Mouse (Mus musculus) liver, adult 2 months (tissue): ENCODE measurements at regions not wholly inside any gene's neighbourhood (a gene's known extent, or its start where the extent isn't known, plus 50 kb on each side); places are given as distances from the start of the nearest gene placed in this dataset.

Experiments
- DNase-seq: peaks from one replicate; pipeline ENCODE4 v3.0.0-alpha.2; 2011; ENCODE audit warnings: low read depth, low spot score; ENCODE audit errors: extremely low read depth
- H3K27ac ChIP-seq: fragments of 200-500 bp; replicated peaks from 2 replicates; pipeline ENCODE4 v1.5.1; 2012; ENCODE audit warnings: low read depth, mild to moderate bottlenecking, control low read depth, inconsistent platforms, low read length; ENCODE audit not compliant: insufficient read depth
- H3K27me3 ChIP-seq: fragments of 200-500 bp; 2 replicates; pipeline ENCODE4 v1.6.1; 2012; ENCODE audit warnings: mild to moderate bottlenecking, moderate library complexity, low read length, inconsistent platforms; ENCODE audit not compliant: control insufficient read depth, insufficient read depth
- H3K36me3 ChIP-seq: fragments of 200-500 bp; 2 replicates; pipeline ENCODE4 v1.6.1; 2012; ENCODE audit warnings: low read length, inconsistent platforms; ENCODE audit not compliant: control insufficient read depth, insufficient read depth
- H3K4me1 ChIP-seq: fragments of 200-500 bp; 2 replicates; pipeline ENCODE4 v1.6.1; 2011; ENCODE audit warnings: low read length; ENCODE audit not compliant: control insufficient read depth, insufficient read depth
- H3K4me3 ChIP-seq: fragments of 200-500 bp; 2 replicates; pipeline ENCODE4 v1.5.1; 2011; ENCODE audit warnings: low read depth, mild to moderate bottlenecking, control low read depth, low read length, moderate library complexity; ENCODE audit not compliant: insufficient read depth
- H3K79me2 ChIP-seq: fragments of 200-500 bp; 2 replicates; pipeline ENCODE4 v1.6.1; 2012; ENCODE audit warnings: inconsistent platforms, mild to moderate bottlenecking, low read length, moderate library complexity; ENCODE audit not compliant: control insufficient read depth, insufficient read depth
- H3K9ac ChIP-seq: fragments of 200-500 bp; 2 replicates; pipeline ENCODE4 v1.6.1; 2012; ENCODE audit warnings: low read depth, mild to moderate bottlenecking, control low read depth, inconsistent platforms, low read length
- CTCF ChIP-seq: fragments of 200-500 bp; IDR thresholded peaks from 2 replicates; pipeline ENCODE4 v1.5.1; 2011; ENCODE audit warnings: low read depth, low read length, control low read depth
- POLR2A ChIP-seq: fragments of 200-500 bp; IDR thresholded peaks from 2 replicates; pipeline ENCODE4 v1.6.1; 2011; ENCODE audit warnings: low read length, control low read depth; ENCODE audit not compliant: insufficient read depth; ENCODE audit errors: extremely low read depth
- WGBS: fragments of 180-500 bp; shearing (Covaris S2); methylation state at CpG from one replicate; pipeline ENCODE4 v1.1.7; 2018; 5-methylcytosine and 5-hydroxymethylcytosine counted together

DNA sequence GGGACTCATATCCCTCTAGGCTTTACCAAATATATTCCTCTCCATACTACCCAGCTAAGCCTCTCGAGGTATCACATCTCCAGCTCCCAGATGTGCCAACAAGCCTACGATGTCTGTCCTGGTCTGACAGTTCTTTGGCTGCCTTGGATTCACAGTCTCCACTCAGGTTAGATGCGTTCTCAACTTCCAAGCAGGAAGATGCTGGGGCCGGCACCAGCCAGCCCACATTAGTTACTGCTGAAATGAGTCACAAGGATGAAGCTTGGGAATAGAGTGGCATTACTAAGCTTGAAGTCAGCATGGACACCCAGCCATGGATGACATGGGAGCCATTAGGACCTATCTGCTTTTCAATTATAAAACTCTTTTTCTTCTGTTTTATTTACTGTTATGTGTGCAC, 267.6 kb upstream of the Klf3 start:
- Histone ChIP-seq H3K9ac (no peak overlapping the region), H3K27me3 (no peaks in the 10 kb centered on the region), H3K36me3 (no peaks in the 10 kb centered on the region), H3K79me2 (no peaks in the 10 kb centered on the region), H3K27ac (no peak overlapping the region), H3K4me1 (peaks cover 5% of the 10 kb centered on the region), H3K4me3 (no peak overlapping the region)
- TF ChIP-seq CTCF (no peak), POLR2A (no peak)
- DNase-seq, result no peak
- WGBS, result 97% methylated on average over 4 of the region's 4 CpGs

DNA sequence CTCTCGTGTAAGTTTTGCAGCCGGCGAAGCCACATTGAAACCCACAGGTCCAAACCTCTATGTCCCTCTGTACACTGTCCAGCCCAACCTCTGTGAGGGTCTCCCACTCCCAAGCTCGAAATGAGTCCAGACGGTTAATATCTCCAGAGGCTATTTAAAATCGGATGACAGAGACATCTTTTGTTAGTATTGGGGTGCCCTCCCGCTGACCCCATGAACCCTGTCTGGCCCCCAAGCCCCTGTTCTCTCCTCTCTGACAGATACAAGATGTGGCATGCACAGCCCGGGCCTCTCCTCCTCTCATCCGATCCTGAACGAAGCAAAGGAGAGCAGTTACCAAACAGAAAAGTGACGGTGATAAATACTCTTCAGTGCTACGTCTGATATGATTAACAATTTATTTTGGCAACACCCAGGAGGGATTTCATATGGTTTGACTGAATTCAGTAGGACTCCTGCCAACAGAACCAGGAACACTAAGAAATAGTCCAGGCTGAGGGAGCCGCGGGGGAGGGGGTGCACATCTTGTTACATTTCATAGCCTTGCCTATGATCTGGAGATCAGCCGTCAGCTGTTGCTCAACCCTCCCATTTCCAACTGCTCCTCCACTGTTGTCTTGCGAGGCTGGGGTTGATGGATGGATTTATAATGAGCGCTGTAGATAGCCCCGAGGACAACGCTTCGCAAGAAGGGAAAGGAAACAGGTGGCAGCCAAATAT, 266.6 kb upstream of the Klf3 start:
- 81% methylated on average over 20 of the region's 20 CpGs for WGBS
- Histone ChIP-seq H3K9ac (no peak overlapping the region), H3K4me3 (no peak overlapping the region), H3K27ac (no peak overlapping the region), H3K36me3 (no peaks in the 10 kb centered on the region), H3K27me3 (no peaks in the 10 kb centered on the region), H3K79me2 (no peaks in the 10 kb centered on the region), H3K4me1 (peaks cover 5% of the 10 kb centered on the region)
- DNase-seq, result no peak
- TF ChIP-seq POLR2A (no peak), CTCF (no peak)

DNA sequence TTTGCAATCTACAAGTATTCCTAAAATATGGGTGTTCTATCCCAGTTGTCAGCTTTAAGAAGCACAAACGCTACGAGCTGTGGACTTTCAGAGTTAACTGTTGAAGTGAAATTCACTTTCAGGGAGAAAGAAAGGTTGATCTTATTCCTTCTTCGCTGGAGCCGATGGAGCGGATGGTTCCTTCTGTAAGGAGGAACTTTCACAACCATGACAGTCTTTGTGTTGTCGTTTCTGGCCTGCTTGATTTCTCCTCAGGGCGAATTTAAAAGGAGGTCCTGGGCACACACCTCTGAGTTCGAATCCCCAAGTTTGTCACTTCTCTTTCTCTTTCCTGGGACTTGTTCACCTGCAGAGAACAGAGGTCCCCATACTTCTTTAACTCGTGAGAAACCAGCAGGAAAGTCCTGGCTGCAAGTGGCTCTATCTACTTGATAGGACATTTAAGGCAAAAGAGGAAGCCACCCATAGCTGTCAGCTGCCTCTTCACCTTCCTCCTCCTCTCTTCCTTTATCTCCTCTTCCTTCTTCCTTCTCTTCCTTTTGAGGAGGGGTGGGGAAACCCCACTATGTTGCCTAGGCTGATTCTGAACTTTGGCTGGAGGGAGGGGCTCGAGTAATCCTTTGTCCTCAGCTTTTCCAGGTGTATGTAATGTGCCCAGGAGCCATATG, 265.9 kb upstream of the Klf3 start:
- H3K9ac ChIP-seq, result no peak overlapping the region
- DNase-seq, result no peak
- no peaks in the 10 kb centered on the region for H3K36me3 ChIP-seq
- H3K27me3 ChIP-seq, result no peaks in the 10 kb centered on the region
- no peak for TF ChIP-seq POLR2A
- no peak for TF ChIP-seq CTCF
- peaks cover 9% of the 10 kb centered on the region for H3K4me1 ChIP-seq
- H3K27ac ChIP-seq, result no peak overlapping the region
- no peaks in the 10 kb centered on the region for H3K79me2 ChIP-seq
- WGBS, result 74% methylated on average over 10 of the region's 10 CpGs
- no peak overlapping the region for H3K4me3 ChIP-seq

DNA sequence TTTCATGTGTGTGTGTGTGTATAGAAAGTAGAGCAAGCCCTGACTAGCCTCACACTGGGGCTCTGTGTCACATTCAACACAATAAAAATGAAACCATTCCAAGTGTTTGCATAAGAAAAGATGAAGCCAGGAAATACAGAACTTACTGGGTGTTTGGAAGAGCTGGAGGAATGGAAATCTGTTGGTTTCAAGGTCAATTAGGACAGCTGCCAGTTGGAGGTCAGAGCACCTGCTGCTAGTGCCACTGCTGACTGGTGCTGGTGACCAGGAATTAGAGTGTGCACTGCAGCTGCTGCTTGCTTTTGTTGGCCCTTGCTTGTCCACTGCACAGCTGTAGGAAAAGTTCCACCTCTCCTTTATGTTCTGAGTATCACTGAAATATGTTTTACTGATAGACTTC, 261.4 kb upstream of the Klf3 start:
- Histone ChIP-seq H3K27ac (no peak overlapping the region), H3K4me3 (no peak overlapping the region), H3K27me3 (no peaks in the 10 kb centered on the region), H3K9ac (no peak overlapping the region), H3K4me1 (peaks cover 9% of the 10 kb centered on the region), H3K36me3 (no peaks in the 10 kb centered on the region), H3K79me2 (no peaks in the 10 kb centered on the region)
- no peak for TF ChIP-seq POLR2A
- TF ChIP-seq CTCF, result no peak
- DNase-seq, result peak; percentile 88

DNA sequence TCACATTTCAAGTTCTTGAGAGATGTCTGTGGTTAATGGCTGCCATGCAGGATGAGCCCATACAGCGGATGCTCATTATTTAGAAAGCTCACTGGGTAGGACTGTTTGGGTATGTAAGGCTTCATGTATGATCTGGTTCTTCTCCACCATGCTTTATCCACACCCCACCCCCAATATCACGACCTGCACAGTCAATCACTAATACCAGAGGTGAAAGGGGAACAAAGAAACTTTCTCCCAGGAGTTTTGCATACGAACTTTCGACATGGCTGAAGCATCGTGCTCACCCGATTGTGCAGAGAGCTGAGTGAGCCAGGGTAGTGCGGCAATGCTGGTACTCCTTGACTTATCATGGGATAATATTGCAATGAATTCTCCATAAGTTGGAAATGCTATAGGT, 247.3 kb upstream of the Klf3 start:
- H3K79me2 ChIP-seq, result no peaks in the 10 kb centered on the region
- H3K36me3 ChIP-seq, result no peaks in the 10 kb centered on the region
- H3K4me1 ChIP-seq, result no peaks in the 10 kb centered on the region
- no peak overlapping the region for H3K9ac ChIP-seq
- no peaks in the 10 kb centered on the region for H3K27me3 ChIP-seq
- WGBS, result 92% methylated on average over 7 of the region's 7 CpGs
- no peak for DNase-seq
- no peak overlapping the region for H3K4me3 ChIP-seq
- no peak overlapping the region for H3K27ac ChIP-seq
- TF ChIP-seq POLR2A (no peak), CTCF (no peak)
